Mouse (Mus musculus): ENCODE results near the gene Gdpd1. TPM values are rescaled to one million over a fixed set of nuclear protein-coding genes. Genes with fewer than 3 reads are reported as not detected.

The Gdpd1 gene
- polyA plus RNA-seq, 1 experiment from 2014 or later = 25.9 TPM

GRCm38 (mm10) chr11:87020449-87020848, 53.4 kb downstream of the Gdpd1 start:
- Histone ChIP-seq H3K4me1 (0 out of 2 replicates have a peak, but pooled peaks cover 7% of the 10 kb centered on the region), H3K9me3 (replicated peaks) (no peaks in the 10 kb centered on the region), H3K36me3 (no peaks in the 10 kb centered on the region), H3K27ac (no peak overlapping the region), H3K27me3 (ENCODE audit: low read depth, poor library complexity, severe bottlenecking) (no peaks in the 10 kb centered on the region), H3K4me3 (no peak overlapping the region)
- no peak for DNase-seq (ENCODE audit: low spot score)
- 84% methylated on average over 5 of the region's 5 CpGs for WGBS

GRCm38 (mm10) chr11:87019431-87019830, 54.4 kb downstream of the Gdpd1 start:
- no peak for DNase-seq (ENCODE audit: low spot score)

GRCm38 (mm10) chr11:87018081-87018480, 55.8 kb downstream of the Gdpd1 start:
- Histone ChIP-seq H3K4me3 (no peak overlapping the region), H3K4me1 (peaks cover 20% of the 10 kb centered on the region), H3K36me3 (no peaks in the 10 kb centered on the region), H3K27ac (no peak overlapping the region; the same call in 1 of the 2 replicates), H3K27me3 (ENCODE audit: low read depth, poor library complexity, severe bottlenecking) (no peaks in the 10 kb centered on the region), H3K9me3 (replicated peaks) (no peaks in the 10 kb centered on the region)
- DNase-seq (ENCODE audit: low spot score) = no peak
- WGBS = 68% methylated on average over 4 of the region's 4 CpGs

More at GRCm38 (mm10) chr11:87019431-87019830, 54.4 kb downstream of the Gdpd1 start:
- no peak overlapping the region for H3K4me3 ChIP-seq
- no peak overlapping the region for H3K27ac ChIP-seq
- H3K9me3 ChIP-seq (replicated peaks) = no peaks in the 10 kb centered on the region
- WGBS = 92% methylated on average over 8 of the region's 8 CpGs
- peaks cover 10% of the 10 kb centered on the region; the same call in 1 of the 2 replicates for H3K4me1 ChIP-seq
- H3K27me3 ChIP-seq (ENCODE audit: low read depth, poor library complexity, severe bottlenecking) = no peaks in the 10 kb centered on the region
- H3K36me3 ChIP-seq = no peaks in the 10 kb centered on the region

GRCm38 (mm10) chr11:87015691-87016090, 58.2 kb downstream of the Gdpd1 start:
- DNase-seq (ENCODE audit: low spot score) = no peak
- Histone ChIP-seq H3K36me3 (no peaks in the 10 kb centered on the region), H3K4me3 (no peak overlapping the region), H3K9me3 (replicated peaks) (no peaks in the 10 kb centered on the region), H3K27ac (no peak overlapping the region), H3K27me3 (ENCODE audit: low read depth, poor library complexity, severe bottlenecking) (no peaks in the 10 kb centered on the region), H3K4me1 (peaks cover 20% of the 10 kb centered on the region)
- WGBS = 71% methylated on average over 3 of the region's 3 CpGs

GRCm38 (mm10) chr11:87010476-87010875, 63.4 kb downstream of the Gdpd1 start:
- 31% methylated on average over 9 of the region's 9 CpGs for WGBS
- Histone ChIP-seq H3K27ac (no peak overlapping the region), H3K27me3 (ENCODE audit: low read depth, poor library complexity, severe bottlenecking) (no peaks in the 10 kb centered on the region), H3K36me3 (no peaks in the 10 kb centered on the region), H3K9me3 (replicated peaks) (no peaks in the 10 kb centered on the region), H3K4me1 (peaks cover 13% of the 10 kb centered on the region), H3K4me3 (no peak overlapping the region)
- DNase-seq (ENCODE audit: low spot score) = peak; percentile 54

- 81% methylated on average over 8 of the region's 8 CpGs for WGBS
- DNase-seq (ENCODE audit: low spot score) = no peak
- Histone ChIP-seq H3K4me1 (no peaks in the 10 kb centered on the region), H3K9me3 (replicated peaks) (no peaks in the 10 kb centered on the region), H3K4me3 (no peak overlapping the region), H3K27me3 (ENCODE audit: low read depth, poor library complexity, severe bottlenecking) (no peaks in the 10 kb centered on the region), H3K27ac (no peak overlapping the region), H3K36me3 (no peaks in the 10 kb centered on the region)
These were observed 66.5 kb downstream of the Gdpd1 start for GRCm38 (mm10) chr11:87007371-87007770.

- WGBS = 67% methylated on average over 12 of the region's 12 CpGs
- peak overlapping the region; percentile 32; the same call in 1 of the 2 replicates for H3K27ac ChIP-seq
- DNase-seq (ENCODE audit: low spot score) = no peak
These were observed 68.7 kb downstream of the Gdpd1 start for GRCm38 (mm10) chr11:87004960-87005755.

GRCm38 (mm10) chr11:87002078-87002829, 71.6 kb downstream of the Gdpd1 start:
- WGBS = 81% methylated on average over 10 of the region's 10 CpGs
- no peak for DNase-seq (ENCODE audit: low spot score)
- no peak overlapping the region for H3K4me3 ChIP-seq

More at GRCm38 (mm10) chr11:87004960-87005755, 68.7 kb downstream of the Gdpd1 start:
- Histone ChIP-seq H3K27me3 (ENCODE audit: low read depth, poor library complexity, severe bottlenecking) (no peaks in the 10 kb centered on the region), H3K9me3 (replicated peaks) (no peaks in the 10 kb centered on the region), H3K36me3 (no peaks in the 10 kb centered on the region), H3K4me3 (no peak overlapping the region), H3K4me1 (no peaks in the 10 kb centered on the region)

GRCm38 (mm10) chr11:87001217-87001616, 72.6 kb downstream of the Gdpd1 start:
- Histone ChIP-seq H3K9me3 (replicated peaks) (no peaks in the 10 kb centered on the region), H3K27ac (no peak overlapping the region), H3K36me3 (no peaks in the 10 kb centered on the region), H3K27me3 (ENCODE audit: low read depth, poor library complexity, severe bottlenecking) (no peaks in the 10 kb centered on the region), H3K4me3 (no peak overlapping the region), H3K4me1 (no peaks in the 10 kb centered on the region)
- DNase-seq (ENCODE audit: low spot score) = no peak
- WGBS = 86% methylated on average over 8 of the region's 8 CpGs

More at GRCm38 (mm10) chr11:87002078-87002829, 71.6 kb downstream of the Gdpd1 start:
- Histone ChIP-seq H3K36me3 (no peaks in the 10 kb centered on the region), H3K4me1 (no peaks in the 10 kb centered on the region), H3K27ac (no peak overlapping the region), H3K9me3 (replicated peaks) (no peaks in the 10 kb centered on the region), H3K27me3 (ENCODE audit: low read depth, poor library complexity, severe bottlenecking) (no peaks in the 10 kb centered on the region)

- WGBS = 53% methylated on average over 2 of the region's 2 CpGs
- Histone ChIP-seq H3K27me3 (ENCODE audit: low read depth, poor library complexity, severe bottlenecking) (peaks cover 8% of the 10 kb centered on the region; the same call in 1 of the 2 replicates), H3K27ac (peak overlapping the region; percentile 33; the same call in 1 of the 2 replicates), H3K36me3 (no peaks in the 10 kb centered on the region), H3K4me1 (peaks cover 32% of the 10 kb centered on the region), H3K4me3 (no peak overlapping the region), H3K9me3 (replicated peaks) (no peaks in the 10 kb centered on the region)
- no peak for DNase-seq (ENCODE audit: low spot score)
These were observed 77.6 kb downstream of the Gdpd1 start for GRCm38 (mm10) chr11:86996266-86996665.

- 46% methylated on average over 6 of the region's 6 CpGs for WGBS
- Histone ChIP-seq H3K27me3 (ENCODE audit: low read depth, poor library complexity, severe bottlenecking) (peaks cover 8% of the 10 kb centered on the region; the same call in 1 of the 2 replicates), H3K9me3 (replicated peaks) (no peaks in the 10 kb centered on the region), H3K27ac (peak overlapping the region; percentile 33; the same call in 1 of the 2 replicates), H3K36me3 (no peaks in the 10 kb centered on the region), H3K4me1 (peaks cover 32% of the 10 kb centered on the region), H3K4me3 (no peak overlapping the region)
- peak; percentile 49 for DNase-seq (ENCODE audit: low spot score)
These were observed 78.1 kb downstream of the Gdpd1 start for GRCm38 (mm10) chr11:86995625-86996221.

- H3K4me1 ChIP-seq = peaks cover 38% of the 10 kb centered on the region
- no peaks in the 10 kb centered on the region for H3K36me3 ChIP-seq
- WGBS = 48% methylated on average over 10 of the region's 10 CpGs
- no peak for DNase-seq (ENCODE audit: low spot score)
- H3K27me3 ChIP-seq (ENCODE audit: low read depth, poor library complexity, severe bottlenecking) = peaks cover 8% of the 10 kb centered on the region; the same call in 1 of the 2 replicates
- no peaks in the 10 kb centered on the region for H3K9me3 ChIP-seq (replicated peaks)
- H3K4me3 ChIP-seq = no peak overlapping the region
- H3K27ac ChIP-seq = no peak overlapping the region
These were observed 78.9 kb downstream of the Gdpd1 start for GRCm38 (mm10) chr11:86994791-86995624.
